ENCODE assay signal across 18 mouse cellular contexts in genomic region chr15:75356050-75356735, GRCm38 (mm10).
"Had no signal": no experiment of that assay in that cellular context is flagged by ENCODE, and none has a peak within 500 bp of the region (broad histone marks: within the 10 kb centered on the region; RNA-seq: fewer than 3 reads in every experiment).

No protein-coding gene starts in this region.

- H3K4me1 ChIP-seq: liver, embryonic 13.5 days; midbrain, embryonic 12.5 days; midbrain, embryonic 15.5 days; neural tube, embryonic 12.5 days; neural tube, embryonic 15.5 days; stomach, embryonic 15.5 days had no signal

- H3K4me3 ChIP-seq: layer of hippocampus, adult 2 months; liver, embryonic 13.5 days; midbrain, embryonic 12.5 days; midbrain, embryonic 15.5 days; neural tube, embryonic 12.5 days; neural tube, embryonic 15.5 days; stomach, embryonic 15.5 days had no signal

- H3K9ac ChIP-seq: liver, embryonic 13.5 days; lung, embryonic 14.5 days; midbrain, embryonic 12.5 days; midbrain, embryonic 15.5 days; neural tube, embryonic 12.5 days; neural tube, embryonic 15.5 days; stomach, embryonic 15.5 days had no signal

- ATAC-seq: hindbrain, postnatal 0 days; inflammation-experienced regulatory T-cells, adult 6 months; intestine, embryonic 16.5 days; lung, postnatal 0 days; midbrain, embryonic 15.5 days had no signal

- DNase-seq: layer of hippocampus, adult 9-11 months; liver, embryonic 13.5 days; lung, embryonic 14.5 days; right cerebral cortex, adult 18-20 months; right cerebral cortex, postnatal 14 days; right cerebral cortex, postnatal 4 days; thymus, postnatal 25 days had no signal

- H3K4me2 ChIP-seq: liver, embryonic 13.5 days; lung, embryonic 14.5 days; midbrain, embryonic 12.5 days; midbrain, embryonic 15.5 days; neural tube, embryonic 12.5 days; neural tube, embryonic 15.5 days; stomach, embryonic 15.5 days had no signal

- H3K9me3 ChIP-seq: liver, embryonic 13.5 days; midbrain, embryonic 12.5 days; midbrain, embryonic 15.5 days; neural tube, embryonic 12.5 days; neural tube, embryonic 15.5 days; stomach, embryonic 15.5 days had no signal

- H3K36me3 ChIP-seq: liver, embryonic 13.5 days; midbrain, embryonic 12.5 days; midbrain, embryonic 15.5 days; neural tube, embryonic 12.5 days; neural tube, embryonic 15.5 days; stomach, embryonic 15.5 days had no signal

- H3K27ac ChIP-seq: hindbrain, postnatal 0 days; layer of hippocampus, adult 2 months; liver, embryonic 13.5 days; macrophage; midbrain, embryonic 12.5 days; midbrain, embryonic 15.5 days; neural tube, embryonic 12.5 days; neural tube, embryonic 15.5 days; stomach, embryonic 15.5 days had no signal

- H3K27me3 ChIP-seq: liver, embryonic 13.5 days; midbrain, embryonic 12.5 days; midbrain, embryonic 15.5 days; neural tube, embryonic 12.5 days; neural tube, embryonic 15.5 days; stomach, embryonic 15.5 days had no signal
